Mouse (Mus musculus): Measurements from ENCODE around the gene Nmnat3. TPM values are rescaled to one million over a fixed set of nuclear protein-coding genes. Genes with fewer than 3 reads are reported as not detected.

Nmnat3 gene
- polyA plus RNA-seq, 1 experiment from 2014 or later, result 10.0 TPM

DNA sequence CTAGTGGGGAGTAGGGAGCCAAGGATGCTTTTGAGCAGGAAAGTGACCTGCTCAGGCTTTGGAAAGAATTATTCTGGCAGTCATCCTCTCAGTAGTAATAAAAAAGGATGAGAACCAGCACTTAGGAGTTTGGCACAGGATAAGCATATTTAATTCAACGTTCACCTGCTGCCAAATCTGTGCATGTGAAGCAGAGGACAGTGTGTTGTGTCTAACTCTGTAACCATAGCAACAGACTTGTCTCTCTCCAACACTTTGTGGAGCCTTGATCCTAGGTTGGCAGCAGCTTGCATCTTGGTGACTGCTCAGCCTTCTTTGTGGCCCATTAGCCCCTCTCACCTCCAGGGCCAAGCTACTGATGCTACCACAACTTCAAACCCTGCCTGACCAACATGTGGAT lies 163.7 kb downstream of the Nmnat3 start:
- Histone ChIP-seq H3K9me3 (ENCODE audit: control insufficient read depth, low read length) (peaks cover 6% of the 10 kb centered on the region; the same call in 1 of the 2 replicates), H3K4me1 (ENCODE audit: control insufficient read depth in 2 of 2, insufficient read depth in 2 of 2, low read length in 2 of 2) (no peaks in the 10 kb centered on the region), H3K4me3 (ENCODE audit: control insufficient read depth in 1 of 2, insufficient read depth in 1 of 2, low read depth in 1 of 2, low read length in 2 of 2) (no peak overlapping the region), H3K4me2 (ENCODE audit: low read length) (no peak overlapping the region), H3K9ac (ENCODE audit: low read length) (no peak overlapping the region), H3K27ac (replicated peaks in 1 of 2; ENCODE audit: control insufficient read depth in 1 of 2, insufficient read depth in 1 of 2, low read depth in 2 of 2, low read length in 2 of 2) (no peak overlapping the region), H3K36me3 (ENCODE audit: control insufficient read depth, insufficient read depth, low read length) (peaks cover 16% of the 10 kb centered on the region), H3K27me3 (ENCODE audit: control insufficient read depth, insufficient read depth, low read length) (no peaks in the 10 kb centered on the region)
- ATAC-seq (ENCODE audit: insufficient number of reproducible peaks, insufficient read depth, low FRiP score, low read depth), result no peak
- 53% methylated on average over 1 of the region's 1 CpGs for WGBS

DNA sequence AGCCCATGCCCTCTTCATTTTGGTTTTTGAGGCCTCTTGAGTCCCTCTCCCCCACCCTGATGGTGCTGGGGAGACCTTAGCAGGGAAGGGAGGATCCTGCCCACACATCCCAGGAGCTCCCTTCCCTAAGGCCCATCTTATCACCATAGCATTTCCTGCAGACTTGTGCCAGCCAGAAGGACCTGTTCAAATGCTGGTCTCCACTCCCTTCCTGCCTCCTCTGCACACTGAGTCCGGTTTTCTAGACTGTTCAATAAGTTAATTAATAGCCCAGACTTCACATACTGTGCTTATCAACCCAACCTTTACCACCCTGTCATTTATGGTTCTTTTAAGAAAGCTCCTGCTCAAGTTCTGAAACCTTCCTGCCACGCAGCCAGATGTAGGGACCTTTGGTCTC lies 179.5 kb downstream of the Nmnat3 start:
- ATAC-seq (ENCODE audit: insufficient number of reproducible peaks, insufficient read depth, low FRiP score, low read depth), result no peak
- Histone ChIP-seq H3K36me3 (ENCODE audit: control insufficient read depth, insufficient read depth, low read length) (no peaks in the 10 kb centered on the region), H3K27ac (replicated peaks in 1 of 2; ENCODE audit: control insufficient read depth in 1 of 2, insufficient read depth in 1 of 2, low read depth in 2 of 2, low read length in 2 of 2) (no peak overlapping the region), H3K9ac (ENCODE audit: low read length) (no peak overlapping the region), H3K9me3 (ENCODE audit: control insufficient read depth, low read length) (no peaks in the 10 kb centered on the region), H3K4me1 (ENCODE audit: control insufficient read depth in 2 of 2, insufficient read depth in 2 of 2, low read length in 2 of 2) (no peaks in the 10 kb centered on the region), H3K4me3 (ENCODE audit: control insufficient read depth in 1 of 2, insufficient read depth in 1 of 2, low read depth in 1 of 2, low read length in 2 of 2) (no peak overlapping the region), H3K27me3 (ENCODE audit: control insufficient read depth, insufficient read depth, low read length) (no peaks in the 10 kb centered on the region), H3K4me2 (ENCODE audit: low read length) (no peak overlapping the region)
- 42% methylated on average over 2 of the region's 2 CpGs for WGBS

Other genes starting within 250 kb of the Nmnat3 start
- gene Rbp1, start 135.5 kb downstream of the Nmnat3 start, polyA plus RNA-seq (2014; fragmentation: Nextera tagmentation; extraction: Ambion mirVana), result 58.9 and 70.7 TPM in 2 replicates
- 0.35 and 0.75 TPM in 2 replicates for gene Rbp2, start 198.7 kb downstream of the Nmnat3 start, polyA plus RNA-seq (2014; fragmentation: Nextera tagmentation; extraction: Ambion mirVana)